Mouse (Mus musculus): ENCODE results near the gene Lmna.

Gene Lmna

GRCm38 (mm10) chr3:88509692-88510420, at the start of gene Lmna:
Gene Lmna (minus strand): TSS chr3:88509956.
- no peak for DNase-seq (ENCODE audit: extremely low read depth, low read depth, low spot score)

DNA sequence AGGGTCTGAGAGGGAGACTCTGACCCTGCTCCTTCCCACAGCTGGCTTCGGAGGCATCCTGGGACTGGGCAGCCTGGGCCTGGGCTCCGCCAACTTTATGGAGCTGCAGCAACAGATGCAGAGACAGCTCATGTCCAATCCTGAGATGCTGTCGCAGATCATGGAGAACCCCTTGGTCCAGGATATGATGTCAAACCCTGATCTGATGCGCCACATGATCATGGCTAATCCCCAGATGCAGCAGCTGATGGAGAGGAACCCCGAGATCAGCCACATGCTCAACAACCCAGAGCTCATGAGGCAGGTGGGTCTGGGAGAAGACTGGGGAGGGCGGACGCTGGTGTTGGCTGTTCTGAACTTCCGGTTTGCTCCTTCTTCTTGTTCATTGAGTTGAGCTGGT, 46.9 kb upstream of the Lmna start:
- DNase-seq (ENCODE audit: extremely low read depth, low read depth, low spot score): no peak

- no peak for DNase-seq (ENCODE audit: extremely low read depth, low read depth, low spot score)
Observed at GRCm38 (mm10) chr3:88555731-88556130, 46.0 kb upstream of the Lmna start.

GRCm38 (mm10) chr3:88555069-88555605, 45.4 kb upstream of the Lmna start:
- no peak for DNase-seq (ENCODE audit: extremely low read depth, low read depth, low spot score)

DNA sequence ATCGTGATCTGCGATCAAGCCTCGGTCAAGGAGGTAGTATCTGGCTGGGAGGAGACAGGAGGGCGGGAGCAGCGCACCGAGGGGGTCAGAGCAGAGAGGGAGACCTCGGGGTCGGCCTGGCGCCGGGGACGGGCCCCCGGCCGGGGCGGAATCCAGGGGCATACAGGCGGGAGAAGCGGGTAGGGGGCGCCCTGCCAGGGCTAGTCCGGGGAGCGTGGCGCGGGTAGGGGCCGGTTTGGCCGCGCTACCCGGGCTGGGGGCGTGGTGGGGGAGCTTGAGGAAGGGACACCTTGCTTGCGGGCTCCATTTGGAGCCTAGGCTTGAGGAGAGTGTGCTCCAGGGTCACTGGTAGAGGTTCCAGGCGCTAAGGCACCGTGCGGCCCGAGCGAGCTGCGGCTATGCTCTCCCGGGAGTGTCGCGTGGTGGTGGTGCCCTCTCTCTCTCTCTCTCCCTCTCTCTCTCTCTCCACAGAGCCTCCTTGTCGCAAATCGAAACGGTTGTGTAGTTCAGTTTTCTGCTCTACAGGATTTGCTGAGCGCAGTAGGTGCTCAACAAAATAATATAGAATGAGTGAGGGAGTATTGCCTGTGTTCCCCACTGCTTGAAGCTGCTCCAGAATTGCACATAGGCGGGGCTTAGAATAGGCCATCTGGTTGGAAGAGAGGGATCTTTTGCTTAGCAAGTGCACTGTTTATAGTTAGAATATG, 44.3 kb upstream of the Lmna start:
- DNase-seq (ENCODE audit: extremely low read depth, low read depth, low spot score): no peak

DNA sequence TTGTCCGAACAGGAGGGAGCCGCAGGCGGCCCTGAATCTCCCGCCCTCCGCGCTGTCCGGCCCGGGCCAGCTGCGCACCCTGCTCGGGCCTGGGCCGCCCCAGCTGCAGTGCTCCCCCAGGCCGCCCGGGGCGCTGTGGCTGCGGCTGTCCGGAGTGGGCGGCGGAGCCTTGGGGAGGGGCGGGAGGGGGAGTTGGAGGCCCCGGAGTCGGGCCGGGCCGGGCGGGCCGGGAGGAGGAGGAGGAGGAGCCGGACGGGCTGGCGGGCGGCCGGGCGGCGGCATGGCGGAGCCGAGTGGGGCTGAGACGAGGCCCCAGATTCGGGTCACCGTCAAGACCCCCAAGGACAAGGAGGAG, 43.7 kb upstream of the Lmna start, which contains the start of gene Ubqln4:
TSS of gene Ubqln4 (plus strand) at position 234 of the 355 bp plus-strand sequence.
- DNase-seq (ENCODE audit: extremely low read depth, low read depth, low spot score): no peak

DNA sequence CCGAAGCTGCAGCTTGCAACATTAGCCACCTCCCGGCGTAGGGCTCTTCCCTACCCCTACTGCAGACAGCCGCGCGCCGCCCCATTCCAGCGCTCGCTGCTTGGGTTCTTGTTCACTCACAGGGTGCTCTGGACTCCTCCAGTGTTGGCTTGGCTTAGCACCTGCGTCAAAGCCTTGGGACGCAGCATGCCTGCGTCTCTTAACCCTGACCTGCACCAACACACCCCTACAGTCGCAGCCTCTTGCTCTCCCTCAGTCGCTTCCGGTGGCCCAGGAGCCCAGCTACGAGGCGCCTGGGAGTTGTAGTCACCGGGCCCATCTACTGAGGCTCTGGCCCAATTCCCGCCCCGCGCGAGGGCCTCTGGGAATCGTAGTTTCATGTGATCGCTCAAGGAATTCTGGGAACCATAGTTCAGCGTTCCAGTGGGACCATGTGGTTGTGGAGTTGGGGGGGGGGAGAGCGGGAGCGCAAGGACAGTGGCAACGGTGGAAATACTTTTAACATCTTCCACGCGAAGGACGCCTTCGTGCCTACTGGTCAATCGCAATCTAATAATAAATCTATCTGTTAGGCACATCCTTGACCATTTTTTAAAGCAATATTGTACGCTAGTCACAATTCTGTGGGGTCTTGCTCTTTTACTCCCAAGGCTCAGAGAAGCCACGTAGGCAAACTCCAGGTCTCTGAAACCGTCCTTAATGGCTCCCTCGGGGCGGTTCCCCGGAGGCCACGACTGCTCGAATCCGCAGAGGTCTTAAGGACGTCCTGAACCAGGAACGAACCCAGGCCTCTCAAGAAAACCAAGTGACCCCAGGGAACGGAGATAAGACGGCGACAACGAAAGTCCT, 43.1 kb upstream of the Lmna start, which contains the start of gene Lamtor2:
TSS of gene Lamtor2 (minus strand) at position 399 of the 849 bp plus-strand sequence.
- peak; percentile 80 for DNase-seq (ENCODE audit: extremely low read depth, low read depth, low spot score)

DNA sequence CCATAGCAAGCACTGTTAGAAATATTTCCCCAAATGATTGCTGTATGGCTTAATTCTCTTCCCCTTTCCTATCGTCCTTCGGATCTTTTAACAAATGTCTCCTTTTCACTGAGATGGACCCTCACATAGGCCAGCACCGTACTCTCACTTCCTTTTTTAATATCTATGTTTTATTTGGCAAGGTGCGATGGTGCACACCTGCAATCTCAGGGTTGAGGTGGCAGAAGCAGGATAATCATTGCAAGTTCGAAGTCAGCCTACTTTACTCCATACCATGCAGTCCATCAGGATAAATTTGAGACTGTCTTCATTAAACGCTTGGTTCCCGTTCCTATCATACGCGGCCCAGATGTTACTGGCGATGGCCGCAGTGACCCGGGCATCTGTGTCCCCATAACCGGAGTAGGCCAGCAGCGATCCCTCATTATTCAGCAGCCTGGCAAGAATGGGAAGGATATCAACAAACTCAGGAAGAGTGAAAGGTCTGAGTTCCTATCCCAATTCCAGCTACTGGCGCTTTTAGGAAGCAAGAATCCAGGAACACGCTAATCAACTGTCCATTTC, 42.4 kb upstream of the Lmna start:
- no peak for DNase-seq (ENCODE audit: extremely low read depth, low read depth, low spot score)

- DNase-seq (ENCODE audit: extremely low read depth, low read depth, low spot score): no peak
Observed at GRCm38 (mm10) chr3:88551586-88551985, 41.8 kb upstream of the Lmna start.

- peak; percentile 76 for DNase-seq (ENCODE audit: extremely low read depth, low read depth, low spot score)
Observed at GRCm38 (mm10) chr3:88548180-88548917, 38.6 kb upstream of the Lmna start, which contains the start of gene Rab25. Gene Rab25 (minus strand): TSS chr3:88548300.

DNA sequence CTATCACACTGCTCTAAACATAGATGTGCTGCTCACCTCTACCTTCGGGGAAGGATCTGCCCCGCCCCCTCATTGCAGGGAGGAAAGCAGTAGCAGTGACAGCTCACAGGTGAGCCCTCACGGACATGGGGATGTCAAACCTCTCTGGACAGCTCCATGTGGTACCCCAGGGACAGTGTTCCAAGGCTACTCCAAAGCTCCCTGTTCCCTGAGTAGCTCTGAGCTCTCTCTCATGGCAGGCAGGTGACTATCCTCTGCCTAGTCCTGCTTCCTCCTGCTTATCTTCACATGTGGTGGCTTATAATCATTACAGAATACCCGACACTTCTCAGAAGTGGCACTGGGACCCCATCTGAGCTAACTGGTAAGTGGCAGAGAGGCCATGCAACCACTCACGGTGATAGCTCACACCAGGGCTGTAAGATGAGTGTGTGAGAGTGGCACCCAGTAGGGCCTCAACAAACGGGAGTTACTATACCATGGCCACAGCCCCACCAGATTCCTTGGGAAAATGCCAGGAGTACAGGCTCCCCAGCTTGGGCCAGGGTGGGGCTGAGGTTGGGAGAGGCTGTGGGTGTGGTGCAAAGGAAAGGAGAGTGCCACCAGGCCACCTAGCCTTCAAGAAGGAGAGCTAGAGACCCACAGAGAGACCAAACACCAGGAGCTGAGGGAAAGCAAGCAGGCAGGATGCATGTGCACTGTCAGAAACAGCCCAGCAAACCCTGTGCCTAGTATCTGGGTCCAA, 37.1 kb upstream of the Lmna start:
- DNase-seq (ENCODE audit: extremely low read depth, low read depth, low spot score): no peak

DNA sequence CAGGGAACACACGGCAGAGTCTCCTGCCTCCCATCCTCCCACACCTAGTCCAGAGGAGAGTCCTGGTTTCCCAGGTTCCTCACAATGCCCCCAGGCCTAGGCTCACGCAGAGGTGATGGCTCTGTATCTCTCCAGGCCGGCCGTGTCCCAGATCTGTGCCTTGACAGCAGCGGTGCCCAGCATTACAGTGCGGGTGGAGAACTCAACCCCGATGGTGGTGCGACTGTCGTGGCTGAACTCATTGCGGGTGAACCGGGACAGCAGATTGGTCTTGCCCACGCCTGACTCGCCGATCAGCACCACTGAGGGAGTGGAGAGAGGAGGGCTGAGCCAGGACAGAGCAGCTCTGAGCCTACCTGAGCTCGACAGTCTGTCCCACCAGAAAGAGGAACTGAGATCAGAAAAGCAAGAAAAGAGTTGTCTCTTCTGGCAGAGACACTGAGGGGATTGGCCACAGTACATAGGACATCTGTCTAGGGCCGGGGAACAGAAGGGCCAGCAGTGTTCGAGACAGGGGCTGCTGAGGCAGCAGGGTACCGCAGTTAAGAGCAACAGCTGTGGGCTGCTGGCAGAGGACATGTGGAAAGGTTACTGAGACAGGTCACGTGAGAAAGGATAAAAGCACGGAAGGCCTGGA, 35.3 kb upstream of the Lmna start:
- DNase-seq (ENCODE audit: extremely low read depth, low read depth, low spot score): no peak

DNA sequence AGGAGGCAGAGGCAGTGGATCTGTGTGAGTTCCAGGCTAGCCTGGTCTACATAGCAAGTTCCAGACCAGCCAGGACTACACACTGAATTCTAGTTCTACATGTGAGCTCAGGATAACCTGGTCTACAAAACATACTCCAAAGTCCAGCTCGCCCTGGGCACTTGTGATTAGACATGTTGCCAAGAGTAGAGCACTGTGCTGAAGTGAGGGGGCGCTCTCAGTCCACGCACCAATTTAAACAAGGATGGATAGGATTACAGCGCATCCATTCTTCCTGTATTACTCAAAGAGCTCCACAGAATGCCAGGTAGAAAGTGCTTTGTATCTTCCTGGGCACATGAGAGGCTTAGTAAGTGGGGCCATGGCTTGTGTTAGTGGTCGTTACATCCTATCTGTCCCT, 34.8 kb upstream of the Lmna start:
- DNase-seq (ENCODE audit: extremely low read depth, low read depth, low spot score): no peak

DNA sequence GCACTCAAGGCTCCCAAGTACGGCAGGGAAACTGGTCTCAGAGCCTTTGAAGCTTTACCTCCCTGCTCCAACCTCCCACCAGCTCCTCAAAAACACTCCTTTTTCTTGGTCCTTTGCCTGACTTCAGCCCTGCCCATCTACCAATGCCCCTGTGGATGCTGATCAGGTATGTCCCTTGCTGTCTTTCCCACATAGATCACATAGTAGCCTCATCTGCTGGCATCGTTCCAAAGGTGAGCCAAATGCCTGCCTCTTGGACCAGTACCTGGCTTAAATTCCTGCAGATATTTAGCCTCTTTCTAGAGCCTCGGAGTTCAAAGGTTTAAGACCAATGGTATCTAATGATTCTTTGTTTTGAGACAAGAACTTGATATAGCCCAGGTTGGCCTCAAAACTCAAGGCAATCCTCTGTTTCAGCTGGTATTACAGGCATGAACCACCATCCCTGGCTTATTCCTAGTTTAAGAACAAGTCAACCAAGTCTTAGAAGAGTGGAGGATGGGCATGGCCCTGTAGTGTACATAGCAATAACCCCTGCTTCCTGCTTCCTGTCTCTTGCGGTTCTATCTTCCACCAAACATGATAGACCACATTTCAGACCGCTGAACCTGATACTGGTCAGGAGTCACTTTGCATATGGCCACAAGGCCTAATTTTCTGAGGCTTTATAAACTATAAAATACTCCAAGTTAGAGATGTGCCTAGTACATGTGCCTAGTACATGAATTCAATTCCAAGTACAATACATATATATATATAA, 34.1 kb upstream of the Lmna start:
- DNase-seq (ENCODE audit: extremely low read depth, low read depth, low spot score): no peak

- DNase-seq (ENCODE audit: extremely low read depth, low read depth, low spot score): no peak
Observed at GRCm38 (mm10) chr3:88543174-88543573, 33.4 kb upstream of the Lmna start.

DNA sequence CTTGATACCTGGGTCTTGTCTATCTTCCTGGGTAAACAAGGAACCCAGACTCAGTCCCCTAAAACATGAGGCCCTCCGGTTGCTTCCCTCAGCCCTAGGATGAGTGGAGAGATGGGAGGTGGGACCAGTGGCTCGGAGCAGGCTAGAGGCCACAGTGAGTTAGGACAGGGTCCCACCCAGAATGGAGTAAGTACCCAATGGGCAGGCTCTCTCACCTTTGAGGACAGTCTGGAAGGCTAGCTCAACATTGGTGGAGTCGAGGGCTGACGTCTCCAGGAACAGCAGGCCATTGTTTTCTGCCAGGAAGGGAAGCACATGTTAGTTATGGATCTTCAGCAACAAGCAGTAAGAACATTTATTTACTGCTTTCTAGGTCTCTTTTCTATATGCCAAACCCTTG, 32.7 kb upstream of the Lmna start:
- DNase-seq (ENCODE audit: extremely low read depth, low read depth, low spot score): no peak

GRCm38 (mm10) chr3:88541622-88542401, 32.1 kb upstream of the Lmna start:
- DNase-seq (ENCODE audit: extremely low read depth, low read depth, low spot score): no peak

DNA sequence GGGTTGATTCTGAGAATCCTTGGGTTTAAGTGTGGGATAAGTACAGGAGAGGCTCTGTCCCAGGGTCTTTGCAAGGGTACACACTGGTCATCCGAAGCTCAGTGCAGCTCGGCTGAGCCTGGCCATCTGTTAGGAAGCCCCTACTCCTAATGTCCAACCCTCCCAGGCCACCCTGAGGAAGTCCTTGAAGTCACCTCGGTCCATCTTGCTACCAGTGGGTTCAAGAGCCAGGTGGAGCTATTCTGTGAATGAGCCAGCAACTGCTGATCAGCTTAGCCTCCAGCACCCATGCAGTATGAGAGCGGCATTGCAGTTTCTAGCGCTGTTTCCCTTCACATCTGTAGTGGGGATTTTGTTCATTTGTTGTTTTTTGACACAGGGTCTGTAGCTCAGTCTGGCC, 30.3 kb upstream of the Lmna start:
- no peak for DNase-seq (ENCODE audit: extremely low read depth, low read depth, low spot score)

All from fat pad, adult 2 months (tissue).